Mouse (Mus musculus): Measurements from ENCODE around the gene Unc5cl.

Unc5cl gene

DNA sequence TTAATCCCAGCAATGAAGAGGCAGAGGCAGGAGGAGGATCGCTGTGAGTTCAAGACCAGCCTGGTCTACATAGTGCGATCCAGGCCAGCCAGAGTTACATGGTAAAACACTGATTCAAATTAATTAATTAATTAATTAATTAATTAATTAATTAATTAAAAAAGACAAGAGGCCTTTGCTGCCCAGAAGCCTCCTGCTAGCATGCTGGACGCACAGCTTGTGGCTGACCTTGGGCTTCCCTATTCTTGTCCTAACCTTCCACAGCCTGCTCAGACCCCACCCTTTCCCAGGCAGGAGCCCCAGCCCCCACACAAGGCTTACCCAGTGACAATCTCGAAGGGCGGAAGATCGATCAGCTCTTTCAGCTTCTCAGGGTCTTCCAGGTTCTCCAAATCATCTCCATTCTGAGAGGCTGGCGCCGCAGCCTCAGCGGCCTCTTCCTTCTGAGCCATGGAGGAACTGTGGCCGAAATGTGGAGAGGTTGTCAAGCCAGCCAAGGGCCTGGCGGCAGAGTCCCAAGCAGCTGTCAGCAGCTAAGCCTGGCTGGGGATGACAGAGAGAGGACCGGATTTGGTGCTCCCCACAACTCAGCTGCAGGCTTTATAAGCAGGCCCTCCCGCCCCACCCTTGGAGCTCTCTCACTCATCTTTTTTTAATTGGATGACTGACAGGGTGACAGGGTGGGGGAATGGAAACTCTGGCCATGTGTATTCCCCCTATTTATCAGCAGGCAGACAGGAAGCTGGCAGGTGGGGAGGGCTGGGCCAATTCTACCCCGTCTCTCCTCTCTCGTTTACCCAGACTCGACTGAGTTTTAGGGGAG, 22.3 kb upstream of the Unc5cl start, which contains the start of gene Apobec2:
TSS of gene Apobec2 (minus strand) at position 773 of the 823 bp plus-strand sequence.
- DNase-seq (ENCODE audit: low spot score in 2 of 2) = no peak

DNA sequence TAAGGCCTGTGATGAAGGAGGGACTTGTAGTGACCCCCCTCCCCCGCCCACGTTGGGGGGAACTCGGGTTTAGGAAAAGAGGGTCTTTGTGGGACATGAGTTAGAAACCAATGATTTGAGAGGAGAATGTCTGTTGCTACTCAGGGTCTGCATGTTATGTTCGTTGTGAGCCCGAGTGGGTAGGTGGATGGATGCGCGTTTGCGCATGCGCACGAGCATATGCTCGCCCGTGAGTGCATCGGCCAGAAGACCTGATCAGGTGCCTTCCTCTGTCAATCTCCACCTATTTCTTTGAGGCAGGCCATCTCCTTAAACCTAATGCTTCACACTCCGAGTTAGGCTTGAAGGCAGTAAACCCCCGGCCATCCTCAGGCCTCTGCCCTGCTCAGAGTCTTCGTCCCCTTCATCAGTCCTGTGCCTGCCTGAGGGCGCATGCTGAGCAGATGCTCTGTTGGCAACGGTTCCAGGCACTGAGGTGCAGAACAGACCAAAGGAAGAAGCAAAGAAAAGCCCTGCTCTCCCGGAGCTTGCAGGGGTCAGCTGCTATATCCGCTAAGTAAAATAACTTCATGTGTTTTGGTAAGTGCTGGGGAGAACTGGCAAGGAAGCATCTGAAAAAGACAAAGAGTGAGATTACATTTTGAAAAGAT, 21.6 kb upstream of the Unc5cl start:
- DNase-seq (ENCODE audit: low spot score in 2 of 2) = no peak

DNA sequence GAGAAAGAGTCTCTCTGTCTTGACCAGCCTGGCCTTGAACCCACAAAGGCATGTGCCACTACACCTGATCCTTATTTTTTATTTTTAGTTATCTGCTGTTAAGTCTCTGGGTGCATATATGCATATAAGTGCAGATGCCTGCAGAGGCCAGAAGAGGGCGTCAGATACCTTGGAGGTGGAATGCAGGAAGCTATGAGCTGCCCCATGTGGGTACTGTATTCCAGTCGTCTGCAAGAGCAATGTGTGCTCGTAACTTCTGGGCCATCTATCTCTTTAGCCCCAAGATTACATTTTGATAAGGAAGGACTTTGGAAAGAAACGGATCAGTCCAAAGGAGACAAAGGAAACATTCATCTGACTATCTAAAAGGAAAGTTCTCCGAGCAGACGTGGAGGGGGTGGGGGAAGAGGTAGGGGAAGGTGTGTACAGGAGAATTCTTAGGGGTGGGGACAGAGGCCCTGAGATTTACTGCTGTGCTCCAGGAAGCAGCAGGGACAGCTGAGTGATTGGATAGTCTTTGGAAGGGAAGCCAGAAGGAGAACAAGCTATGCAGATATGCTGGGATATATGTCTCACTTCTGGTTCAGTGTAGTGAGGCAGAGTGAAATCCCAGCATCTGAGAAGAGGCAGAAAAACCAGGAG, 20.9 kb upstream of the Unc5cl start:
- DNase-seq (ENCODE audit: low spot score in 2 of 2) = no peak

DNA sequence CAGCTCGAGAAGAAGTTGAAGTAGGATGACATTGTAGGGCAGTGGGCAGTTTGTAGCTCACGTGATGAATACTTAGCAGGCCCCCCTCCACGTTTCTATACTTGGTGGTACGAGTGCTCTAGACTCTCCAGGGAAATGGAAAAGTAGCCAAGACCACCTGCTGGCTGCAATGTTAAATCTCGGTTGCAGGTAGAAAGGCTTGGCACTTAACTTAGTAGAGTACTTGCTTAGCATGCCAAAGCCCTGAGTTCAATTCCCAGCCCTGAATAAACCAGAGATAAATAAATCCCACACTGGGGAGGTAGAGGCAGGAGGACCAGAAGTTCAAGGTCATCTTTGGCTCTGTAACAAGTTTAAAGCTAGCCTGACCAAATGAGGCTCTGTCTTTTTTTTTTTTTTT, 20.2 kb upstream of the Unc5cl start:
- no peak for DNase-seq (ENCODE audit: low spot score in 2 of 2)

DNA sequence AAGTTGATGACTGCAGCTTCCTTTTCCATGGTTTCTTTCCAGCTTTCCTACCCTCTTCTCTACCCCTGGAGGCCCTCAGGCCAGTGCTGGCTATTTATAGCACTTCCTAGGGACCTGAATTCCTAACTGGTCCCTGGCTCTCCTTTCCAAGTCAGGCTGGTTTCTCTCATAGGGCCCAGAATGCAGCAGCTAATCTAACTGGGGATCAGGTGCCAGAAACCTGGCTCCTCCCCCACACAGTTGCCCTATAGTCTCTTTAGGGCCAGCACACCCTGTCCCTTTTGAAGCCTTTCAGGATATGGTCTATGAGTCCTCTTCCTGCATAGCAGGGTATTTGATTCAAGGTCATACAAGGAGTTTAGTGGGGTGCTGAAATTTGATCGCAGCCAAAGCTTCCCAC, 18.2 kb upstream of the Unc5cl start:
- no peak for DNase-seq (ENCODE audit: low spot score in 2 of 2)

DNA sequence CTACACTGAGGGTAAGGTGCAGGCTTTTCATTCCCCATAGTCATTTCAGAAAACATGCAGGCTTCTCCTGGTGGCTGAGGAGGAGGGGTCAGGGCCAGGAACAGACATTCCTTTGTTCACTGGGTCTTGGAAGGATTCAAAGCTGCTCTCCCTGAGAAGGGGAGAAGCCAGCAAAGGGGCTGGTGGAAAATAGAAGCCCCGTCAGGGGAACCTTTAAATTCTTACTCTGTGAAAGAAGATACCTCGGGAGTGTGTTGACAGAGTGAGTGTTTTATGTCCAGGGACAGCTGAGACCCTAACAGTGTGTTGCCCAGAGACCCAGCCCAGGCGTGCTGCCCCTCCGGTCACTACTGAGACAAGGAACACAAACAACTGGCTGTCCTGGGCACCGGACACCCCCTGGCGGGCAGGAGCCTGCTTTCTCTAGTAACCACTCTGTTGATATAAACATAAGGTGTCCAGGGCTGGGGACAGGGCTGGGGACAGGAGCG, 17.2 kb upstream of the Unc5cl start:
- no peak for DNase-seq (ENCODE audit: low spot score in 2 of 2)

DNA sequence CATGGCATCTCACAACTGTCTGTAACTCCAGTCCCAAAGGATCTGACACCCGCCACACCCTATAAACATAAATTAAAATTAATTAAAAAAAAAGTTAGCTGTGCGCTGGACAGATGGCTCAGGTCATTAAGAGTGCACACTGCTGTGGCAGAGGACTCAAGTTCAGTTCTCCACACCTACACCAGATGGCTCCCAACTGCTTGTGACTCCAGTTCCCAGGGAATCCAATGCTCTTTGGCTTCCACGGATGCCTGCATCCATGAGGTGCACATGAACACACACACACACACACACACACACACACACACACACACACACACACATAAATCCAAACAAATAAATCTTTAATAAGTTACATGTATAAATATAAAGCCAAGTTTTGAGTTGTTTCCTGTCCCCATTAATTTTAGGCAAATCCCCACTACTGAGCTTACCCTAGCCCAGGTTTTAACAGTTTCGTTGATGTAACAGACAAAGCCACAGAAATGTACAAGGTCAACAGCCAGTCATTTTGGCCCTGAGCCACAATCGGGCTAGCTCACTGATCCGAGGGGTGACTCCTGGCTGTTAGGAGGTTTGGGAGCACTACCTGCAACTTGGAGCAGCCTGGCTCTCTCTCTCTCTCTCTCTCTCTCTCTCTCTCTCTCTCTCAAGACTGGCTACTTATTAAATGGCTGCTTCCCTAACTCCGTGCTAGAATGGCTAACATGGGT, 11.8 kb upstream of the Unc5cl start:
- DNase-seq (ENCODE audit: low spot score in 2 of 2) = no peak

DNA sequence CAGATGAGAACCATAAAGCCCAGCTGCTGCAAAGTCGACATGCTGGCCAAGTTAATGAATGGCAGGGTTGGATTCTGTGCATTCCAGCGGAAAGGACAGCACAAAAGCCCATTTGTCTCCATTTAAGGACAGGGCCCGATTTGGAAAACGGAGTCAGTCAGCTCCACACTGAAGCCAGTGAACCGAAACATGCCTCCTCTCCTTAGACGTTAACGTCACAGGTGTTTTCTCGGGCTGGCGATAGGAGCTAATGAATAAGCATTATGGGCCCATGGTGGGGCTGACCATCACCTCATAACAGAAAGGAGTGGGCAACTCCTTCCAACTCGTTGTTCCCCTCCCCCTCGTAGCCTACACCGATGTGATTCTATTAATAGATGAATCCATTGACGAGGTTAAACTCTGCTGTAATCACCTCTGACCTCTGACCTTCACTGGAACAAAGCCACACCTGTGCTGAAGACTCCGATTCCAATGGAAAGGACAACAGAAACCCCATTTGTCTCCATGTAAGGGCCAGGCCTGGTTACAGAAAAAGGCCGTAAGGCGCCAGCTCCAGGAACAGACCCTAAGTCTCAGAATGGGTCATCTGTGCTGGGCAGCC, 11.1 kb upstream of the Unc5cl start:
- no peak for DNase-seq (ENCODE audit: low spot score in 2 of 2)

DNA sequence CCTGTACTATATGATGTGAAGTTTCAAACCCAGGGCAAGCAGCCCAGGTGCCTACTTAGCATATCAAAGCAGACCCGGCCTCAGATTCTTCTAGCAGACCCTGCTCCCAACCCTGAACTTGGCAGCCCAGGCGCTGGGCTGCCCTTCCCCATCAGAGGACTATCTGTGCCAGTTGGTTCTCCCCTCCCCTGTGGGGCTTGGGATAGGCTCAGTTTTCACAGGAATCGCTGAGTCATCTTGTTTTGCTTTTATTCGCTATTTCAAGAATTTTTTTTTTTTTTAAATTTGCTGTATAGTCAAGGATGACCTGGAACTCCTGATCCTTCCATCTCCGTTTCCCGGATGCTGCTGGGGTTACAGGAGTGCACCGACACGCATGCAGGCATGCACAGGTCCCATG, 7.0 kb upstream of the Unc5cl start:
- no peak for DNase-seq (ENCODE audit: low spot score in 2 of 2)

DNA sequence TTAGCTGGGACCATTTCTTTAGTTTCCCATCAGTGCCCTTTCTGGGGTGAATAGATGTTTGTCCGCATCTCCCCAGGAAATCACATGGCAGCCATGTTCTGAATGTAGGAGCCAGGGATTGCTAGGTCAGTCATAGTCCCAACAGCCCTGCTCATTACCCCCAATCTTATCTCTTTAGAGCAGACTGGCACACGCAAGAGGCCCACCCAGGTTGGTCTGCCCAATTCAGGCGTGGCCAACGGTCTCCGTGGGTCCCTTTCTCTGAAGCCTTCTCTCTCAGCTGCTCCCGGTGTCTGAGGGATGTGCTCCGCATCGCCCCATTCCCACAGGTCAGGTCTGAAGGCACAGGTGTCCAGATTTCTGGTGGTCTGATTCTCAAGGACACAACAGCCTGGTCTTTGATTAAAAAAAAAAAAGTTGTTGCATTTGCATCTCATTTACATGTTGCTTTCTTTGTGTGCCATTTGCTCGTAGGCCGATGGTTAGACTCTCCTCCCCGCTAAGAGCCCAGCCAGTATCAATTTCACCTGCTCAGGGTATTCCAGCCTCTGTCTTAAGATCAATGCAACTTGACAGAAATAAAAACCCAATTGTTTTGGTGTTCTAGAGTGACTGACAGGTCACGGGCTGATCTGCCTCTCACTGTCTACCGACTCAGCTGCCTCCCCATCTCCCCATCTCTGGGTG, 3.9 kb upstream of the Unc5cl start:
- DNase-seq (ENCODE audit: low spot score in 2 of 2) = no peak

DNA sequence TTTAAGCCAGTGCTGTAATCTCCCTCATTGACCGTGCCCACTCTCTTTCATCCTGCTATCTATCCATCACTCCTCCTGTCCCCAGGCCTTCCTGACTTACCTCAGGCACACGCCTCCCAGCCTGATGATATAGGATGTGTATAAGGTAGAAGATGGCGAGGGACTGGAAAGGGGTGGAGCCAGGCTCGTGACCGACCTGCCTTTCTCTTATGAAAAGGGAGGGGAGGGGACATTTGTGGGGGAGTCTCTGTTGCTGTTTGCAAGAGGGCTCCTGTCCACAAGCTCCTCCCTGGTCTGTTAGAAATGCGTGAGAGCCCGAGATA, 3.4 kb upstream of the Unc5cl start, which contains the start of gene Tspo2:
TSS of gene Tspo2 (minus strand) at position 170 of the 323 bp plus-strand sequence.
- no peak for DNase-seq (ENCODE audit: low spot score in 2 of 2)

DNA sequence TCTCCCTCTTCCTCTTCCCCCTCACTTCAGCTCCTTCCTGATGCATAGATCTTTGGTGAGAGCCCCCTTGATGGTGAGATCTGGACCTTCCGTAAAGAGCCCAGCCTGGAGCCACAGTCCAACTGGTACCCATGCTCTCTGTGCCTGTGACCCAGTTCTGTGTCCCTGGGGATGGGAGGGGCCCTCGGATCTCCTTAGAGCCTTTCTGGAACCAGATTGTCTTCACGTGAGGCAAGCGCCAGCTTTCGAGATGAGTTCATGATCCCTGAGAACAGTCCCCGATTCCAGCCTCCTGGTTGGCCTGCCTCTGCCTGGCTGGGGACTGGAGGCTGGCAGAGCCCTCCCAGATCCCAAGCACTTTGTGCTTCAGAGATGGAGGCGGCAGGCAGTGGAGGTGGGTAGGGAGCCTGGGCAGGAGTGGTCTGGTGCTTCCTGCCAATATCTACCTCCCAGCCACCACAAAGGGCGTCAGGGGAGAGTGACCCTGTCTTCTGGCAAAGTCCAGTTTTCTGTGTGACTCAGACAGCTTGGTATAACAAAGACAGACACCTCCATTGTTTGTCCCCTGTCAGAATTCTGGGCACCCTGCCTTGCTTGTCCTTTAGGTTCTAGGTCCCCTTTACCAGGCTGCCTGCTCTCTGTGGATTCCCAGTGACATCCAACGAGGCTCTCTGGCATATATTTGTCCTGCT, 2.8 kb upstream of the Unc5cl start:
- no peak for DNase-seq (ENCODE audit: low spot score in 2 of 2)

DNA sequence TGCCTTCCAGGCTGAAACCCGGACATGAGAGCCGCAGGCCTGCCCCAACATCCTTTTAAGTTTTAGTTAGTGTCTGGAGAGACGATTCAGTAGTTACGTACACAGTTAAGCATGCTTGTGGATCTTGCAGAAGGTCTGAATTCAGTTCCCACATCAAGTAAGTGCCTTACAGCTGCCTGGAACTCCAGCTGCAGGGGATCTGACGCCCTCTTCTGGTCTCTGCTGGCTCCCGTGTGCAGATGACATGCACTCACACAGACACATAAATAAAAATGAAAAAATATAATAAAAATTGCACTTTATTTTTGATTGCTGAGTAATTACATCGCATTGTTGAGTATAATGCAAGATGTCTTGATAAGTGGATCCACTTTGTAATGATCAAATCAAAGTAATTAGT, 1.2 kb upstream of the Unc5cl start:
- DNase-seq (ENCODE audit: low spot score in 2 of 2) = no peak

DNA sequence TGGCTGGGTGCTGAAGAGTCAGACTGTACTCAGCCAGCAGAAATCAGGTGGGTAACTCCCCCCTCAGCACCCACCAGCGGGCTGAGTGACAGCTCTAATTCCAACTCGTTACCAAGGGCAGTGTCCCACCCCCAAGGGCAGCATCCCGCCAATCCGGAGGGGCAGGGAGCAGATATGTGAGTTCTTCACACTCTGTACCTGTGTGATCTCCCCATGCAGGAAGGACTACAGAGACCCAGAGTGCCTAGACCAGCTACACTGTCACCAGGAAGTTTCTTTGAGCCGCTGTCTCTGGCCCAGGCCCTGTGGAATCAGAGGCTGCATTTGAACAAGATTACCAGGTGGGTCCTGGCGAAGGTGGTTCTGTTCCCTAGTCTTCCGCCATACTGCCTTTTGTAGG, 511 bp upstream of the Unc5cl start:
- DNase-seq (ENCODE audit: low spot score in 2 of 2) = no peak

DNA sequence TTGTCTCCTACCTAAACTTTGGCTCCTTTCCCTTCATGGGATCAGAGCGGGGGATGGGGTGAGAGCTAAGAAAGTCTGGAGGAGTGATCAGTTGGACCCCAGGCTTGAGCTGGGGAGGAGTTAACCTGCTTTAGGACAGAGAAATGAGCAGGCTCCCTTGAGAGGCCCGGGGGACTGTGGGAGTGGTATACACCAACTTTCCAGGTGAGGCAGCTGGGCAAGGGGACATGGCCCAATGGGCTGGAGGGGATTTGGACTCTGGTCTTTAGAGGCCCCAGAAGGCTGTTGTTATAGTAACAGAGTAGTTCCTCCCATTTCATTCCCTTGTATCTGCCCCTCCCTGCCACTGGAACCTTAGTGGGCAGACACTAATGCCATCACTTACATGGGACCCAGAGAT, 1.3 kb downstream of the Unc5cl start:
- DNase-seq (ENCODE audit: low spot score in 2 of 2) = no peak

DNA sequence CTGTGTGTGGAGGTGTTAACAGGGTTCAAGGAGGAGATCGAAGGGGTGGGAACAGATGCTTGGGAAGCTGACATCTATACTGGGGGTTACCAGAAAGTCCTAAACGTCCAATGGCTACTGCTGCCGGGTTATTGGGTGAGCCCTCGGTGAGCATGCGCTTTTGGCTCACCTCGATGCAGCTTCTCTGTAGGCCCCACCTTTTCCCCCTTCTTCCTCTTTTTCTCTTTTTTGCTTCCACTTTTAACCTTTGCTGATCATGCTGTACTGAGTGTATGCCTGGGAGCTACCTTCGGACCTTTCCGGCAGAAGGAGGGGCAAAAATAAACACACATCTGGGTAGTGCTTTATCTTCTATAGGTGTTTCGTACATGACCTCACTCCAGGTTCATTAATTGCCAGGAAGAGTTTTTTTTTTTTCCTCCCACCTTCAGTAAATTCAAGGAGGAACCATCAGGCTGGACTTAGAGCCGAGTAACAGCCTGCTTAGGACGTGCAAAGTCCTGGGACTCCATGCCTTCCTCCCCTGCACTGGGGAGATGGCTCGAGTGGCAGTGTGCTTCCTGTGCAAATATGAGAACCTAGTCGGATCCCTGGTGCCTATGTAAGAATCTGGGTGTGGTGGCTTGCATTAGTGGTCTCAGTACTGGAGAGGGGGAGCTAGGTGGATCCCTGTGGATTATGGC, 3.4 kb downstream of the Unc5cl start:
- DNase-seq (ENCODE audit: low spot score in 2 of 2) = no peak

DNA sequence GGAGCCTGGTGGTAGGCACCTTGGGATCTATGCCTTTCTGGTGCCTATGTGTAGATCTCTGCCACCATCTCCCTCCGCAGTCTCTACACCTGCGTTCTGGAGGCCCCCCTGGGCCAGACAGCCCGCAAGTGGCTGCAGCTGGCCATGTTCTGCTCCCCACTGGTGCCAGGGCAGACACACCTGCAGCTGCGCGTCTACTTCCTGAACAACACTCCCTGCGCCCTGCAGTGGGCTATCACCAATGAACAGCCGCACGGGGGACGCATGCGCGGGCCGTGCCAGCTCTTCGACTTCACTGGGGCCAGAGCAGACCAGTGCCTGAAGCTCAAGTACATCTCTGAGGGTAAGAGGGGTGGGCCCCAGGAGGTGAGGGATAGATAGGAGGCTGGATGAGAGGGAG, 7.4 kb downstream of the Unc5cl start:
- no peak for DNase-seq (ENCODE audit: low spot score in 2 of 2)

DNA sequence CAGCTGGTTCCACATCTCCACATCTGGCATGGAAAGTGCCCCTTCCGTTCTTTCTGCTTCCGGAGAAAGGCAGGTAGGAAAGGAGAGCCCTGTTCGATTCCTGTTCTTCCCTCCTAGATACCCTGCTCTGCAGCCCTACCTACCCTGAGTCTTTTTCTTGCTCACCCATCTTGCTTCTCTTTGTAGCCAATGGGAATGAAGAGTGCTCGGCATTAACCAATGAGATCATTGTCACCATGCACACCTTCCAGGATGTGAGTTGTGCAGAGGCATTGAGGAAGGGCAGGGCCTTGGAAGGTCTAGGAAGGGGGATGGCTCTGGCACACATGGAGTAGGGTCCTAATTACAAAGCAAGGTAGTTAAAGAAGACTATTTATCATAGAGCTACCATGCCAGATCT, 8.7 kb downstream of the Unc5cl start:
- DNase-seq (ENCODE audit: low spot score in 2 of 2) = no peak

DNA sequence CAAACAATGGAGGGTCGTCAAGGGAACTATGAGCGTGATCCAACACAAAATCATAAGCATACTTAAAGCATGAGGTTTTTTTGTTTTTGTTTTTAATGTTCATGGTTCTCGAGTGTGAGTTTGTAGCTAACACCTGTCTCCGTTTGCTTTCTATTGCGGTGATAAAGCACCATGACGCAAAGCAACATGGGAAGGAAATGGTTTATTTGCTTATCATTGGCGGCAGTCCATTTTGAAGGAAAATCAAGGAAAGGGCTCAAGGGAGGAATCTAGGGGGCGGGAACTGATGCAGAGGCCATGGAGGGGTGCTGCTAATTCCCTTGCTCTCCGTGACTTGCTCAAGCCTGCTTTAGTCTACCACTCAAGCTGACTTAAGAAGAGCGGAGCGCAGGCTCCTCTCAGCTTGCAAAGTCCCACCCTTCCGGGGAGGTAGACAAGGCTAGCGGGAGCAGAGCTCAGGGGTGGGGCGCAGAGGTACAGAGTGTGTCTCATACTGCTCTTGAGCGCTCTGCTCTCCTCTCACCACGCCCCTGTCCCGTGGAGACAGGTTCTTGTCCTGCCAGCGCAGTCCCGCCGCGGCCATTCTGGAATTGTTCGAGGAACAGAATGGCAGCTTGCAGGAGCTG, 12.2 kb downstream of the Unc5cl start:
- DNase-seq (ENCODE audit: low spot score in 2 of 2) = no peak
